Comparison of ENCODE assay signal across 10 mouse cellular contexts in the genomic region with DNA sequence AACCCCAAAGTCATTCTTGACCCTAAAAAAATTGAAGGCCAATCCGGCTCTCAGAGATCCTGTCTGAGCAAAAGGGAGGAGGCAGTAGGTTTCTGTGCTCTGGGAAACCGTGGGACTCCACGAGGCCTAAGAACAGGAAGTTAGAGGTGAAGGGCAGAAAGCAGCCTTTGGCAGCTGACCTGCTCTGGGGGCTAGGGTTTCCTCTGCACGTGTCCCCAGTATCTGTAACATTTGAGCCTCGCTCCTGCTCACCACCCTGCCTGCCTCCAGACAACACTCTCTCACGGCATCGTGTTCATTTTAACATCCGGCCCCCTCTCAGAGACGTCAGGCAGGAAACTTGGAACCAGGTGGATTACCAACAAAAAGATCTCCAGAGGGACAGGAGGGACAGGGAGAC. TPM values are rescaled to one million over a fixed set of nuclear protein-coding genes. Genes with fewer than 3 reads are reported as not detected.
A peak's percentile ranks its signal among the peaks of the same experiment; 100 is the strongest.
DNase-seq lines count a peak whose midpoint lies in the region; ATAC-seq and TF ChIP-seq lines count a peak whose summit lies in the region.
"Had no signal": no experiment of that assay in that cellular context is flagged by ENCODE, and none has a peak within 500 bp of the region (broad histone marks: within the 10 kb centered on the region; RNA-seq: fewer than 3 reads in every experiment).

No protein-coding gene starts in this region.

- peaks cover 4% of the 10 kb centered on the region; the same call in 1 of the 2 replicates for H3K36me3 ChIP-seq in kidney, embryonic 15.5 days
- no peaks in the 10 kb centered on the region for H3K36me3 ChIP-seq in kidney, embryonic 16.5 days (ENCODE audit: insufficient read depth, low read length)
- no peaks in the 10 kb centered on the region for H3K36me3 ChIP-seq in testis, adult 2 months (ENCODE audit: control insufficient read depth, insufficient read depth, low read length)
- H3K36me3 ChIP-seq in stomach, postnatal 0 days (ENCODE audit: control insufficient read depth, insufficient read depth, low read length), result no peaks in the 10 kb centered on the region
- H3K36me3 ChIP-seq: hindbrain, embryonic 15.5 days had no signal

- TF ChIP-seq CTCF in testis, adult 2 months (IDR thresholded peaks at IDR 0.05; ENCODE audit: control insufficient read depth, insufficient read depth, insufficient replicate concordance, low read depth, low read length), result no peak
- no peak for TF ChIP-seq CTCF in stomach, postnatal 0 days (IDR thresholded peaks at IDR 0.05; ENCODE audit: low read depth)

- no peaks in the 10 kb centered on the region for H3K9me3 ChIP-seq in kidney, embryonic 15.5 days (replicated peaks)
- H3K9me3 ChIP-seq in kidney, embryonic 16.5 days (ENCODE audit: low read length), result no peaks in the 10 kb centered on the region
- H3K9me3 ChIP-seq in stomach, postnatal 0 days (ENCODE audit: control insufficient read depth, low read length), result no peaks in the 10 kb centered on the region
- H3K9me3 ChIP-seq: hindbrain, embryonic 15.5 days had no signal

- peaks cover 22% of the 10 kb centered on the region for H3K4me1 ChIP-seq in kidney, embryonic 15.5 days
- peaks cover 18% of the 10 kb centered on the region for H3K4me1 ChIP-seq in kidney, embryonic 16.5 days (ENCODE audit: insufficient read depth, low read length)
- H3K4me1 ChIP-seq in testis, adult 2 months (ENCODE audit: control insufficient read depth, insufficient read depth, low read length), result peaks cover 3% of the 10 kb centered on the region; the same call in 1 of the 2 replicates
- no peaks in the 10 kb centered on the region for H3K4me1 ChIP-seq in stomach, postnatal 0 days (replicated peaks; ENCODE audit: control insufficient read depth, insufficient read depth)
- H3K4me1 ChIP-seq: hindbrain, embryonic 15.5 days had no signal

- H3K27ac ChIP-seq in kidney, embryonic 15.5 days, result peak overlapping the region; percentile 37; the same call in 1 of the 2 replicates
- H3K27ac ChIP-seq in kidney, embryonic 16.5 days (ENCODE audit: low read length), result no peak overlapping the region
- 0 out of 2 replicates have a peak overlapping the region, but pooled peaks have one; percentile 16 for H3K27ac ChIP-seq in testis, adult 2 months (ENCODE audit: control insufficient read depth, insufficient read depth, low read depth, low read length)
- peak overlapping the region; percentile 70 for H3K27ac ChIP-seq in stomach, postnatal 0 days (replicated peaks)
- H3K27ac ChIP-seq: hindbrain, embryonic 15.5 days had no signal

- no peak for DNase-seq in testis, postnatal 10 days (ENCODE audit: low spot score)
- no peak for DNase-seq in stomach, postnatal 0 days (ENCODE audit: low spot score)
- DNase-seq in cerebellum, adult 9-11 months, result no peak
- DNase-seq: adrenal gland, adult 2 months; thymus, adult 18-20 months had no signal

- no peak for TF ChIP-seq POLR2A in testis, adult 2 months (IDR thresholded peaks at IDR 0.05; ENCODE audit: control insufficient read depth, low read depth, low read length)

- no peak overlapping the region for H3K9ac ChIP-seq in kidney, embryonic 15.5 days
- no peak overlapping the region for H3K9ac ChIP-seq in kidney, embryonic 16.5 days (replicated peaks; ENCODE audit: low read length)
- H3K9ac ChIP-seq in stomach, postnatal 0 days (ENCODE audit: low read length), result no peak overlapping the region
- H3K9ac ChIP-seq: hindbrain, embryonic 15.5 days had no signal

- no peak for TF ChIP-seq EP300 in stomach, postnatal 0 days (optimal IDR thresholded peaks at IDR 0.05)

- no peak overlapping the region for H3K4me3 ChIP-seq in kidney, embryonic 15.5 days (replicated peaks)
- no peak overlapping the region for H3K4me3 ChIP-seq in kidney, embryonic 16.5 days (ENCODE audit: low read length)
- H3K4me3 ChIP-seq in testis, adult 2 months (ENCODE audit: control insufficient read depth, low read depth, low read length), result no peak overlapping the region
- no peak overlapping the region for H3K4me3 ChIP-seq in stomach, postnatal 0 days (ENCODE audit: low read depth, low read length)
- H3K4me3 ChIP-seq: hindbrain, embryonic 15.5 days had no signal

- ATAC-seq in kidney, embryonic 15.5 days (replicated peaks; ENCODE audit: low FRiP score), result no peak
- ATAC-seq in kidney, embryonic 16.5 days (ENCODE audit: low FRiP score, low TSS enrichment), result no peak
- peak; percentile 42; the same call in 1 of the 2 replicates for ATAC-seq in granulocyte monocyte progenitor cell, adult 5-6 weeks (replicated peaks; ENCODE audit: poor library complexity, severe bottlenecking)
- no peak for ATAC-seq in stomach, postnatal 0 days (ENCODE audit: low FRiP score, low TSS enrichment)

- no peak overlapping the region for H3K4me2 ChIP-seq in kidney, embryonic 15.5 days
- H3K4me2 ChIP-seq in kidney, embryonic 16.5 days (replicated peaks; ENCODE audit: low read depth, low read length), result no peak overlapping the region
- no peak overlapping the region for H3K4me2 ChIP-seq in stomach, postnatal 0 days (replicated peaks; ENCODE audit: low read depth)
- H3K4me2 ChIP-seq: hindbrain, embryonic 15.5 days had no signal

- WGBS in kidney, embryonic 15.5 days, result 21% methylated on average over 9 of the region's 9 CpGs
- WGBS in kidney, embryonic 16.5 days, result 7% methylated on average over 9 of the region's 9 CpGs
- WGBS in stomach, postnatal 0 days, result 32% methylated on average over 9 of the region's 9 CpGs

- no peaks in the 10 kb centered on the region for H3K27me3 ChIP-seq in kidney, embryonic 15.5 days
- no peaks in the 10 kb centered on the region for H3K27me3 ChIP-seq in kidney, embryonic 16.5 days (ENCODE audit: insufficient read depth, low read length)
- H3K27me3 ChIP-seq in testis, adult 2 months (ENCODE audit: control insufficient read depth, insufficient read depth, low read length), result no peaks in the 10 kb centered on the region
- H3K27me3 ChIP-seq in stomach, postnatal 0 days (ENCODE audit: control insufficient read depth, insufficient read depth, low read length), result no peaks in the 10 kb centered on the region
- H3K27me3 ChIP-seq: hindbrain, embryonic 15.5 days had no signal

RNA-seq across cellular contexts. Expression of a gene that starts 27.6 kb away (rescaled TPM):
- 9.2 and 10.5 TPM in 2 replicates for polyA plus RNA-seq in kidney, embryonic 15.5 days (2015; fragmentation: Nextera tagmentation; extraction: Ambion mirVana)
- polyA plus RNA-seq in kidney, embryonic 16.5 days (2015; fragmentation: Nextera tagmentation; extraction: Ambion mirVana), result 11.9 and 12.3 TPM in 2 replicates
- polyA plus RNA-seq in testis, adult 2 months (2012; rRNA removed), result 5.2 and 7.0 TPM in 2 replicates
- total RNA-seq in granulocyte monocyte progenitor cell, adult 5-6 weeks (2014; fragmentation: Nextera tagmentation), result 2.1 and 5.0 TPM in 2 replicates
- 1.5 and 2.0 TPM in 2 replicates for total RNA-seq in granulocyte monocyte progenitor cell, adult 5-6 weeks (2017)
- polyA plus RNA-seq in stomach, postnatal 0 days (2015; fragmentation: Nextera tagmentation; extraction: Ambion mirVana), result 5.5 and 6.4 TPM in 2 replicates

RNA-seq across cellular contexts. Expression of a gene that starts 35.7 kb away (rescaled TPM):
- polyA plus RNA-seq in kidney, embryonic 15.5 days (2015; fragmentation: Nextera tagmentation; extraction: Ambion mirVana), result 25.0 and 26.5 TPM in 2 replicates
- polyA plus RNA-seq in kidney, embryonic 16.5 days (2015; fragmentation: Nextera tagmentation; extraction: Ambion mirVana), result 30.5 and 32.6 TPM in 2 replicates
- 1.1 and 1.2 TPM in 2 replicates for polyA plus RNA-seq in testis, adult 2 months (2012; rRNA removed)
- not detected in 2 replicates for total RNA-seq in granulocyte monocyte progenitor cell, adult 5-6 weeks (2014; fragmentation: Nextera tagmentation)
- total RNA-seq in granulocyte monocyte progenitor cell, adult 5-6 weeks (2017), result not detected in 2 replicates
- 7.8 and 9.0 TPM in 2 replicates for polyA plus RNA-seq in stomach, postnatal 0 days (2015; fragmentation: Nextera tagmentation; extraction: Ambion mirVana)

RNA-seq across cellular contexts. Expression of a gene that starts 36.1 kb away (rescaled TPM):
- 0.17 and 0.22 TPM in 2 replicates for polyA plus RNA-seq in kidney, embryonic 15.5 days (2015; fragmentation: Nextera tagmentation; extraction: Ambion mirVana)
- polyA plus RNA-seq in kidney, embryonic 16.5 days (2015; fragmentation: Nextera tagmentation; extraction: Ambion mirVana), result 0.26 and 0.32 TPM in 2 replicates
- polyA plus RNA-seq in testis, adult 2 months (2012; rRNA removed), result 293 and 304 TPM in 2 replicates
- total RNA-seq in granulocyte monocyte progenitor cell, adult 5-6 weeks (2014; fragmentation: Nextera tagmentation), result not detected in 2 replicates
- not detected in 2 replicates for total RNA-seq in granulocyte monocyte progenitor cell, adult 5-6 weeks (2017)
- polyA plus RNA-seq in stomach, postnatal 0 days (2015; fragmentation: Nextera tagmentation; extraction: Ambion mirVana), result 0.57 and 0.71 TPM in 2 replicates

RNA-seq across cellular contexts. Expression of a gene that starts 36.7 kb away (rescaled TPM):
- 90.8 and 93.7 TPM in 2 replicates for polyA plus RNA-seq in kidney, embryonic 15.5 days (2015; fragmentation: Nextera tagmentation; extraction: Ambion mirVana)
- polyA plus RNA-seq in kidney, embryonic 16.5 days (2015; fragmentation: Nextera tagmentation; extraction: Ambion mirVana), result 89.7 and 92.6 TPM in 2 replicates
- polyA plus RNA-seq in testis, adult 2 months (2012; rRNA removed), result 42.3 and 44.2 TPM in 2 replicates
- 95.8 and 123 TPM in 2 replicates for total RNA-seq in granulocyte monocyte progenitor cell, adult 5-6 weeks (2014; fragmentation: Nextera tagmentation)
- 65.1 and 69.7 TPM in 2 replicates for total RNA-seq in granulocyte monocyte progenitor cell, adult 5-6 weeks (2017)
- 75.3 and 83.8 TPM in 2 replicates for polyA plus RNA-seq in stomach, postnatal 0 days (2015; fragmentation: Nextera tagmentation; extraction: Ambion mirVana)

RNA-seq across cellular contexts. Expression of a gene that starts 50.1 kb away (rescaled TPM):
- 24.1 and 28.3 TPM in 2 replicates for polyA plus RNA-seq in kidney, embryonic 15.5 days (2015; fragmentation: Nextera tagmentation; extraction: Ambion mirVana)
- polyA plus RNA-seq in kidney, embryonic 16.5 days (2015; fragmentation: Nextera tagmentation; extraction: Ambion mirVana), result 27.2 and 29.4 TPM in 2 replicates
- 11.9 and 14.1 TPM in 2 replicates for polyA plus RNA-seq in testis, adult 2 months (2012; rRNA removed)
- total RNA-seq in granulocyte monocyte progenitor cell, adult 5-6 weeks (2014; fragmentation: Nextera tagmentation), result 1.4 and 3.3 TPM in 2 replicates
- total RNA-seq in granulocyte monocyte progenitor cell, adult 5-6 weeks (2017), result 10.9 and 11.6 TPM in 2 replicates
- 13.8 and 14.0 TPM in 2 replicates for polyA plus RNA-seq in stomach, postnatal 0 days (2015; fragmentation: Nextera tagmentation; extraction: Ambion mirVana)

Comparison
In these comparisons a context has a peak if more than half of its experiments do, and no peak if none do; other contexts are left out.
1. RNA of a gene that starts 36.1 kb away (polyA plus RNA-seq): 293 to 304 TPM in testis, adult 2 months; 0.57 to 0.71 TPM in stomach, postnatal 0 days, 0.26 to 0.32 TPM in kidney, embryonic 16.5 days and 0.17 to 0.22 TPM in kidney, embryonic 15.5 days; every median in the first group is over 100 times any median in the second.